In genomic region chr13:41673541-41673940, GRCm38 (mm10) we compare ENCODE assay signal across 16 mouse cellular contexts.
DNase-seq lines count a peak whose midpoint lies in the region; ATAC-seq and TF ChIP-seq lines count a peak whose summit lies in the region.
"Had no signal": no experiment of that assay in that cellular context is flagged by ENCODE, and none has a peak within 500 bp of the region (broad histone marks: within the 10 kb centered on the region; RNA-seq: fewer than 3 reads in every experiment).

No protein-coding gene starts in this region.

- no peak overlapping the region for H3K4me3 ChIP-seq in heart, embryonic 14.5 days (ENCODE audit: control insufficient read depth in 1 of 2, insufficient read depth in 1 of 2, low read depth in 1 of 2, low read length in 2 of 2)
- H3K4me3 ChIP-seq in lung, embryonic 14.5 days (ENCODE audit: low read depth, low read length), result no peak overlapping the region
- H3K4me3 ChIP-seq in CH12.LX (replicated peaks in 1 of 3; ENCODE audit: low read depth in 2 of 3, low read length in 2 of 3, poor library complexity in 1 of 3), result no peak overlapping the region
- H3K4me3 ChIP-seq in heart, embryonic 16.5 days (ENCODE audit: low read length), result no peak overlapping the region
- H3K4me3 ChIP-seq: gastrocnemius, adult 2 months; hindbrain, embryonic 15.5 days; limb, embryonic 10.5 days had no signal

- no peak for TF ChIP-seq CTCF in lung, embryonic 14.5 days (IDR thresholded peaks at IDR 0.05; ENCODE audit: low read depth)
- no peak for TF ChIP-seq CTCF in CH12.LX (conservative IDR thresholded peaks at IDR 0.05 in 1 of 2, IDR thresholded peaks at IDR 0.05 in 1 of 2; ENCODE audit: low read depth in 2 of 2, low read length in 2 of 2)

- dilution Hi-C loops in CH12.LX (cut with MboI; ENCODE audit: extremely low pct_ligation_motif_present, extremely low pct_unique_long_range_greater_than_20kb, low sequenced_read_pairs), result no loop called here

- H3K27ac ChIP-seq in heart, embryonic 14.5 days (replicated peaks in 1 of 2; ENCODE audit: control insufficient read depth in 1 of 2, insufficient read depth in 1 of 2, low read depth in 2 of 2, low read length in 2 of 2), result peak overlapping the region; percentile 72 to 90
- H3K27ac ChIP-seq in lung, embryonic 14.5 days (ENCODE audit: low read depth), result peak overlapping the region; percentile 6; the same call in 1 of the 2 replicates
- peak overlapping the region; percentile 80 for H3K27ac ChIP-seq in CH12.LX (ENCODE audit: insufficient read depth, low read depth)
- peak overlapping the region; percentile 88 for H3K27ac ChIP-seq in heart, embryonic 16.5 days (ENCODE audit: low read length)
- H3K27ac ChIP-seq: gastrocnemius, adult 2 months; hindbrain, embryonic 15.5 days; limb, embryonic 10.5 days had no signal

- H3K4me2 ChIP-seq in heart, embryonic 14.5 days (ENCODE audit: low read length), result no peak overlapping the region
- no peak overlapping the region for H3K4me2 ChIP-seq in lung, embryonic 14.5 days
- no peak overlapping the region for H3K4me2 ChIP-seq in CH12.LX (ENCODE audit: insufficient read depth, low read depth, poor library complexity, severe bottlenecking)
- no peak overlapping the region for H3K4me2 ChIP-seq in heart, embryonic 16.5 days (ENCODE audit: low read depth, low read length)
- H3K4me2 ChIP-seq: hindbrain, embryonic 15.5 days had no signal

- H3K79me2 ChIP-seq in CH12.LX (replicated peaks; ENCODE audit: control insufficient read depth, extremely low read depth, insufficient read depth, poor library complexity, severe bottlenecking), result no peaks in the 10 kb centered on the region

- no peak for TF ChIP-seq EP300 in CH12.LX (IDR thresholded peaks at IDR 0.05; ENCODE audit: low read length)

- no peak for TF ChIP-seq RAD21 in CH12.LX (IDR thresholded peaks at IDR 0.05; ENCODE audit: low read depth, low read length)

- peak overlapping the region; percentile 38; the same call in 1 of the 2 replicates for H3K9ac ChIP-seq in heart, embryonic 14.5 days (ENCODE audit: low read length)
- H3K9ac ChIP-seq in lung, embryonic 14.5 days, result no peak overlapping the region
- H3K9ac ChIP-seq in CH12.LX (ENCODE audit: insufficient read depth, low read depth), result no peak overlapping the region
- H3K9ac ChIP-seq in heart, embryonic 16.5 days (ENCODE audit: low read length), result peak overlapping the region; percentile 54
- H3K9ac ChIP-seq: hindbrain, embryonic 15.5 days; liver, postnatal 0 days had no signal

- intact Hi-C loops in heart, postnatal 36 days (cut with DNase I), result no loop called here

- no peaks in the 10 kb centered on the region for H3K36me3 ChIP-seq in heart, embryonic 14.5 days (ENCODE audit: control insufficient read depth, insufficient read depth, low read length)
- H3K36me3 ChIP-seq in lung, embryonic 14.5 days (ENCODE audit: insufficient read depth), result no peaks in the 10 kb centered on the region
- H3K36me3 ChIP-seq in CH12.LX (replicated peaks in 1 of 2; ENCODE audit: control insufficient read depth in 1 of 2, insufficient read depth in 1 of 2, low read length in 1 of 2), result no peaks in the 10 kb centered on the region
- no peaks in the 10 kb centered on the region for H3K36me3 ChIP-seq in heart, embryonic 16.5 days (ENCODE audit: control insufficient read depth, insufficient read depth)
- H3K36me3 ChIP-seq: hindbrain, embryonic 15.5 days; limb, embryonic 10.5 days had no signal

- WGBS in heart, embryonic 14.5 days, result 47% methylated on average over 4 of the region's 4 CpGs
- WGBS in lung, embryonic 14.5 days, result 46% methylated on average over 4 of the region's 4 CpGs
- 45% methylated on average over 4 of the region's 4 CpGs for WGBS in heart, embryonic 16.5 days

- DNase-seq in heart, postnatal 36 days, result no peak
- no peak for DNase-seq in lung, embryonic 14.5 days
- DNase-seq in lung, postnatal 4 days, result no peak
- DNase-seq in CH12.LX (ENCODE audit: extremely low read depth), result no peak
- DNase-seq in frontal cortex, postnatal 36 days (ENCODE audit: low spot score in 2 of 2), result no peak
- DNase-seq: adrenal gland, adult 2 months; cerebellum, adult 2 months; gastrocnemius, adult 2 months; kidney, adult 8-10 months; liver, postnatal 0 days; right cerebral cortex, postnatal 14 days; spleen, adult 18-20 months had no signal

- no peaks in the 10 kb centered on the region for H3K9me3 ChIP-seq in heart, embryonic 14.5 days (ENCODE audit: control insufficient read depth, low read length)
- no peaks in the 10 kb centered on the region for H3K9me3 ChIP-seq in lung, embryonic 14.5 days (ENCODE audit: low read depth, low read length)
- H3K9me3 ChIP-seq in CH12.LX (replicated peaks; ENCODE audit: low read length), result peaks cover 2% of the 10 kb centered on the region
- H3K9me3 ChIP-seq in heart, embryonic 16.5 days (replicated peaks; ENCODE audit: control insufficient read depth, low read length), result no peaks in the 10 kb centered on the region
- H3K9me3 ChIP-seq: hindbrain, embryonic 15.5 days; limb, embryonic 10.5 days had no signal

- no peaks in the 10 kb centered on the region for H3K27me3 ChIP-seq in heart, embryonic 14.5 days (ENCODE audit: control insufficient read depth, insufficient read depth, low read length)
- H3K27me3 ChIP-seq in lung, embryonic 14.5 days (ENCODE audit: insufficient read depth, low read length), result no peaks in the 10 kb centered on the region
- no peaks in the 10 kb centered on the region for H3K27me3 ChIP-seq in CH12.LX (replicated peaks)
- no peaks in the 10 kb centered on the region for H3K27me3 ChIP-seq in heart, embryonic 16.5 days (ENCODE audit: control insufficient read depth, insufficient read depth, low read length)
- H3K27me3 ChIP-seq: hindbrain, embryonic 15.5 days had no signal

- TF ChIP-seq POLR2A in CH12.LX (IDR thresholded peaks at IDR 0.05; ENCODE audit: low read depth, low read length), result no peak

- peaks cover 13 to 36% of the 10 kb centered on the region in 2 experiments for H3K4me1 ChIP-seq in heart, embryonic 14.5 days (ENCODE audit: control insufficient read depth in 2 of 2, insufficient read depth in 2 of 2, low read length in 2 of 2)
- no peaks in the 10 kb centered on the region for H3K4me1 ChIP-seq in lung, embryonic 14.5 days (ENCODE audit: insufficient read depth)
- H3K4me1 ChIP-seq in CH12.LX (ENCODE audit: control insufficient read depth in 1 of 2, insufficient read depth in 2 of 2), result peaks cover 43 to 68% of the 10 kb centered on the region in 2 experiments
- H3K4me1 ChIP-seq in heart, embryonic 16.5 days (ENCODE audit: control insufficient read depth, insufficient read depth, low read length), result peaks cover 23% of the 10 kb centered on the region

- in situ Hi-C loops in CH12.LX (cut with MboI; ENCODE audit: low pct_ligation_motif_present, low pct_unique_long_range_greater_than_20kb, low sequenced_read_pairs), result no loop called here

- ATAC-seq in heart, embryonic 14.5 days (ENCODE audit: insufficient number of reproducible peaks, insufficient read depth, low FRiP score, low read depth), result no peak
- ATAC-seq in lung, embryonic 14.5 days (ENCODE audit: insufficient read depth), result no peak
- ATAC-seq in heart, embryonic 16.5 days (replicated peaks; ENCODE audit: extremely low read depth, insufficient read depth, low FRiP score), result no peak
- ATAC-seq: liver, postnatal 0 days had no signal

TF ChIP-seq in CH12.LX, 34 proteins besides CTCF, POLR2A, EP300 and RAD21:
- TF ChIP-seq TBP (conservative IDR thresholded peaks at IDR 0.05; ENCODE audit: low read depth, low read length) (no peak), HCFC1 (IDR thresholded peaks at IDR 0.05; ENCODE audit: low read depth, low read length) (no peak), ZMIZ1 (IDR thresholded peaks at IDR 0.05; ENCODE audit: low read depth, low read length) (no peak), ZC3H11A (IDR thresholded peaks at IDR 0.05; ENCODE audit: low read depth, low read length) (no peak), SIN3A (IDR thresholded peaks at IDR 0.05; ENCODE audit: low read length) (no peak), UBTF (IDR thresholded peaks at IDR 0.05; ENCODE audit: low read depth, low read length) (no peak), JUN (IDR thresholded peaks at IDR 0.05; ENCODE audit: insufficient read depth, low read depth, low read length) (no peak), POLR2AphosphoS2 (IDR thresholded peaks at IDR 0.05; ENCODE audit: low read depth, low read length) (no peak), USF1 (IDR thresholded peaks at IDR 0.05; ENCODE audit: low read depth, low read length) (no peak), MAZ (IDR thresholded peaks at IDR 0.05; ENCODE audit: low read depth, low read length) (no peak), SMC3 (IDR thresholded peaks at IDR 0.05; ENCODE audit: low read depth, low read length) (no peak), MYC (IDR thresholded peaks at IDR 0.05; ENCODE audit: low read depth, low read length) (no peak), E2F4 (IDR thresholded peaks at IDR 0.05; ENCODE audit: insufficient replicate concordance, low read depth, low read length) (no peak), BHLHE40 (IDR thresholded peaks at IDR 0.05; ENCODE audit: low read depth, low read length) (no peak)

Comparison
In these comparisons a context has a peak if more than half of its experiments do, and no peak if none do; other contexts are left out.
1. H3K27ac ChIP-seq: peak in every context shown above with its lines; median percentile 88 in heart, embryonic 16.5 days; 81 in heart, embryonic 14.5 days; 80 in CH12.LX; 6 in lung, embryonic 14.5 days.
2. H3K9ac ChIP-seq: peak in heart, embryonic 14.5 days (single experiment) and heart, embryonic 16.5 days (single experiment); none in lung, embryonic 14.5 days (single experiment) and CH12.LX (single experiment).